ENCODE assay signal across 7 mouse cellular contexts in genomic region chr11:86958182-86958581, GRCm38 (mm10). TPM values are rescaled to one million over a fixed set of nuclear protein-coding genes. Genes with fewer than 3 reads are reported as not detected.
DNase-seq lines count a peak whose midpoint lies in the region; ATAC-seq and TF ChIP-seq lines count a peak whose summit lies in the region.

No protein-coding gene starts in this region.

- peaks cover 47% of the 10 kb centered on the region for H3K4me1 ChIP-seq in midbrain, embryonic 10.5 days
- H3K4me1 ChIP-seq in midbrain, postnatal 0 days (ENCODE audit: insufficient read depth, low read length) = no peaks in the 10 kb centered on the region
- H3K4me1 ChIP-seq in embryonic facial prominence, embryonic 15.5 days = peaks cover 65% of the 10 kb centered on the region
- H3K4me1 ChIP-seq in kidney, postnatal 0 days (replicated peaks; ENCODE audit: insufficient read depth, low read length) = peaks cover 82% of the 10 kb centered on the region
- H3K4me1 ChIP-seq in stomach, embryonic 16.5 days (ENCODE audit: control insufficient read depth, insufficient read depth, low read length) = peaks cover 82% of the 10 kb centered on the region

- no peak overlapping the region for H3K4me2 ChIP-seq in midbrain, postnatal 0 days (ENCODE audit: low read depth, low read length, poor library complexity, severe bottlenecking)
- no peak overlapping the region for H3K4me2 ChIP-seq in embryonic facial prominence, embryonic 15.5 days (replicated peaks)
- H3K4me2 ChIP-seq in kidney, postnatal 0 days (ENCODE audit: low read length) = no peak overlapping the region
- no peak overlapping the region for H3K4me2 ChIP-seq in stomach, embryonic 16.5 days (ENCODE audit: low read depth, low read length)

- peak overlapping the region; percentile 39; the same call in 1 of the 2 replicates for H3K27ac ChIP-seq in midbrain, embryonic 10.5 days (replicated peaks)
- no peak overlapping the region for H3K27ac ChIP-seq in midbrain, postnatal 0 days (ENCODE audit: low read depth, low read length)
- H3K27ac ChIP-seq in embryonic facial prominence, embryonic 15.5 days (replicated peaks) = peak overlapping the region; percentile 65
- H3K27ac ChIP-seq in kidney, postnatal 0 days = peak overlapping the region; percentile 95
- peak overlapping the region; percentile 91 for H3K27ac ChIP-seq in stomach, embryonic 16.5 days (ENCODE audit: low read length)

- no peak for ATAC-seq in midbrain, postnatal 0 days (ENCODE audit: low FRiP score)
- ATAC-seq in embryonic facial prominence, embryonic 15.5 days (ENCODE audit: insufficient number of reproducible peaks, low FRiP score, low TSS enrichment, low read depth) = peak; percentile 40; the same call in 1 of the 2 replicates
- no peak for ATAC-seq in kidney, postnatal 0 days (replicated peaks; ENCODE audit: low FRiP score, low read depth)
- ATAC-seq in stomach, embryonic 16.5 days (ENCODE audit: insufficient read depth, low FRiP score) = no peak

- no peak for DNase-seq in midbrain, embryonic 10.5 days (ENCODE audit: low spot score)
- DNase-seq in midbrain, postnatal 0 days (ENCODE audit: low spot score) = no peak
- peak; percentile 61 for DNase-seq in kidney, postnatal 0 days (ENCODE audit: low spot score)
- DNase-seq in testis, postnatal 14 days (ENCODE audit: low spot score) = no peak
- DNase-seq in gastrocnemius, postnatal 10 days = no peak

- no peak for TF ChIP-seq CTCF in midbrain, postnatal 0 days (IDR thresholded peaks at IDR 0.05)
- TF ChIP-seq CTCF in kidney, postnatal 0 days (IDR thresholded peaks at IDR 0.05; ENCODE audit: low read depth) = no peak

- 74% methylated on average over 6 of the region's 6 CpGs for WGBS in midbrain, embryonic 10.5 days
- 37% methylated on average over 6 of the region's 6 CpGs for WGBS in midbrain, postnatal 0 days
- WGBS in embryonic facial prominence, embryonic 15.5 days = 38% methylated on average over 6 of the region's 6 CpGs
- 26% methylated on average over 6 of the region's 6 CpGs for WGBS in kidney, postnatal 0 days
- 45% methylated on average over 6 of the region's 6 CpGs for WGBS in stomach, embryonic 16.5 days

- H3K4me3 ChIP-seq in midbrain, embryonic 10.5 days = no peak overlapping the region
- no peak overlapping the region for H3K4me3 ChIP-seq in midbrain, postnatal 0 days (ENCODE audit: low read depth, low read length)
- no peak overlapping the region for H3K4me3 ChIP-seq in embryonic facial prominence, embryonic 15.5 days (replicated peaks)
- no peak overlapping the region for H3K4me3 ChIP-seq in kidney, postnatal 0 days (replicated peaks; ENCODE audit: low read depth, low read length)
- H3K4me3 ChIP-seq in stomach, embryonic 16.5 days (replicated peaks; ENCODE audit: low read length) = no peak overlapping the region

- H3K27me3 ChIP-seq in midbrain, embryonic 10.5 days (ENCODE audit: low read depth, poor library complexity, severe bottlenecking) = no peaks in the 10 kb centered on the region
- no peaks in the 10 kb centered on the region for H3K27me3 ChIP-seq in midbrain, postnatal 0 days (ENCODE audit: insufficient read depth, low read length)
- no peaks in the 10 kb centered on the region for H3K27me3 ChIP-seq in embryonic facial prominence, embryonic 15.5 days
- no peaks in the 10 kb centered on the region for H3K27me3 ChIP-seq in kidney, postnatal 0 days (ENCODE audit: insufficient read depth, low read length)
- H3K27me3 ChIP-seq in stomach, embryonic 16.5 days (ENCODE audit: control insufficient read depth, insufficient read depth, low read length) = no peaks in the 10 kb centered on the region

- H3K36me3 ChIP-seq in midbrain, embryonic 10.5 days = no peaks in the 10 kb centered on the region
- no peaks in the 10 kb centered on the region for H3K36me3 ChIP-seq in midbrain, postnatal 0 days (ENCODE audit: insufficient read depth, low read length)
- no peaks in the 10 kb centered on the region for H3K36me3 ChIP-seq in embryonic facial prominence, embryonic 15.5 days
- no peaks in the 10 kb centered on the region for H3K36me3 ChIP-seq in kidney, postnatal 0 days (ENCODE audit: insufficient read depth, low read length)
- H3K36me3 ChIP-seq in stomach, embryonic 16.5 days (ENCODE audit: control insufficient read depth, insufficient read depth, low read length) = no peaks in the 10 kb centered on the region

- no peak overlapping the region for H3K9ac ChIP-seq in midbrain, postnatal 0 days (replicated peaks; ENCODE audit: low read length, poor library complexity, severe bottlenecking)
- H3K9ac ChIP-seq in embryonic facial prominence, embryonic 15.5 days = no peak overlapping the region
- H3K9ac ChIP-seq in kidney, postnatal 0 days (ENCODE audit: low read depth, low read length) = no peak overlapping the region
- H3K9ac ChIP-seq in stomach, embryonic 16.5 days (ENCODE audit: low read length) = no peak overlapping the region

- H3K9me3 ChIP-seq in midbrain, embryonic 10.5 days (replicated peaks) = no peaks in the 10 kb centered on the region
- no peaks in the 10 kb centered on the region for H3K9me3 ChIP-seq in midbrain, postnatal 0 days (ENCODE audit: low read length)
- no peaks in the 10 kb centered on the region for H3K9me3 ChIP-seq in embryonic facial prominence, embryonic 15.5 days (replicated peaks)
- H3K9me3 ChIP-seq in kidney, postnatal 0 days (replicated peaks; ENCODE audit: low read length) = no peaks in the 10 kb centered on the region
- no peaks in the 10 kb centered on the region for H3K9me3 ChIP-seq in stomach, embryonic 16.5 days (replicated peaks; ENCODE audit: control insufficient read depth, low read length)

RNA-seq across cellular contexts. Expression of gene Ypel2, which starts 35.3 kb away (rescaled TPM):
- polyA plus RNA-seq in midbrain, embryonic 10.5 days (2016; fragmentation: Nextera tagmentation; extraction: Ambion mirVana) = 3.0 and 4.4 TPM in 2 replicates
- total RNA-seq in midbrain, postnatal 0 days (2014; rRNA removed) = 5.8 and 6.1 TPM in 2 replicates
- polyA plus RNA-seq in midbrain, postnatal 0 days (2015; fragmentation: Nextera tagmentation; extraction: Ambion mirVana) = 4.2 and 4.3 TPM in 2 replicates
- 8.0 and 8.8 TPM in 2 replicates for polyA plus RNA-seq in embryonic facial prominence, embryonic 15.5 days (2015; fragmentation: Nextera tagmentation; extraction: Ambion mirVana)
- 10.6 and 11.1 TPM in 2 replicates for polyA plus RNA-seq in kidney, postnatal 0 days (2015; fragmentation: Nextera tagmentation; extraction: Ambion mirVana)
- 7.7 and 8.1 TPM in 2 replicates for polyA plus RNA-seq in stomach, embryonic 16.5 days (2015; fragmentation: Nextera tagmentation; extraction: Ambion mirVana)
- 10 to 100 TPM in 1 of 2 experiments, 1 to 10 TPM in 1; 9.8 to 11.6 TPM for total RNA-seq in gastrocnemius, postnatal 10 days (2021)
